Mouse (Mus musculus) embryonic facial prominence, embryonic 15.5 days (tissue): ENCODE data around the gene Fbxo44. TPM values are rescaled to one million over a fixed set of nuclear protein-coding genes. Genes with fewer than 3 reads are reported as not detected.
A peak's percentile ranks its signal among the peaks of the same experiment; 100 is the strongest.
"Not testable (repeated sequence)": the region's sequence is repeated elsewhere in the genome, so short reads cannot be mapped to it uniquely, and the experiment has no call there.

ENCODE experiments used
- ATAC-seq: fragments of 200-750 bp; cut with Nextera tagmentation; 2 replicates; pipeline ENCODE4 v1.8.0; 2017; ENCODE audit warnings: low read depth, moderate TSS enrichment; ENCODE audit not compliant: insufficient number of reproducible peaks, low FRiP score, low TSS enrichment
- H3K27ac ChIP-seq: fragments of 300-500 bp; sonication (generic); replicated peaks from 2 replicates; pipeline ENCODE4 v1.5.1; 2015; ENCODE audit warnings: mild to moderate bottlenecking, inconsistent platforms
- H3K27me3 ChIP-seq: fragments of 300-500 bp; sonication (generic); 2 replicates; pipeline ENCODE4 v1.6.1; 2015; ENCODE audit warnings: inconsistent platforms
- H3K36me3 ChIP-seq: fragments of 300-500 bp; sonication (generic); 2 replicates; pipeline ENCODE4 v1.6.1; 2015; ENCODE audit warnings: mild to moderate bottlenecking, inconsistent platforms
- H3K4me1 ChIP-seq: fragments of 300-500 bp; sonication (generic); 2 replicates; pipeline ENCODE4 v1.6.1; 2015; ENCODE audit warnings: inconsistent platforms
- H3K4me2 ChIP-seq: fragments of 300-500 bp; sonication (generic); replicated peaks from 2 replicates; pipeline ENCODE4 v1.6.1; 2015; ENCODE audit warnings: mild to moderate bottlenecking, inconsistent platforms
- H3K4me3 ChIP-seq: fragments of 300-500 bp; sonication (generic); replicated peaks from 2 replicates; pipeline ENCODE4 v1.5.1; 2015; ENCODE audit warnings: mild to moderate bottlenecking, inconsistent platforms
- H3K9ac ChIP-seq: fragments of 300-500 bp; sonication (generic); 2 replicates; pipeline ENCODE4 v1.6.1; 2015; ENCODE audit warnings: inconsistent platforms
- H3K9me3 ChIP-seq: fragments of 300-500 bp; sonication (generic); replicated peaks from 2 replicates; pipeline ENCODE4 v1.6.1; 2016; ENCODE audit warnings: inconsistent platforms
- WGBS: fragments of 180-500 bp; shearing (Covaris S2); methylation state at CpG from one replicate; pipeline ENCODE4 v1.1.7; 2015; 5-methylcytosine and 5-hydroxymethylcytosine counted together
- polyA plus RNA-seq: library from polyadenylated mRNA; unstranded; fragments of >200 nt; fragmentation: Nextera tagmentation; extraction: Ambion mirVana; gene quantifications from 2 replicates; pipeline ENCODE4 v1.2.1, GENCODE M21; 2015

Fbxo44 gene
- polyA plus RNA-seq, 1 experiment from 2014 or later, result 9.2 TPM

DNA sequence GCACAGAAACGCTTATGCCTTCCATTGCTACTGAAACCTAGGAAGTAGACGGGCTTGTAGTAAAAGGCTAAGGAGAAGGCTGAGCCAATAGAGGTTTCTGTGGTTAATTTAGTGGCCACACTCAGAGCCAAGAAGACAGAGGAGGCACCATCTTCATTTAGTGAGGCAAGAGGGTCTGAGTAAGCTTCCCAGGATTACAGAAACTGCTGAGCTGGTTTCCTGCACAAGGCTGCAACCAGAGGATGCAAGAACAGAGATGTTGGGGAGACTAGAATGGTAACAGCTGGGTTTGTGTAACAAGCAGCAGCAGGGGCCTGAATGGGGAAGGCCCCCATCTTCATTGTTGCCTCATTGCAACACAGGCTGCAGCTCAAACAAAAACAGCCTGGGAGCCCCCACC is 31.6 kb downstream of the Fbxo44 start:
- Histone ChIP-seq H3K9ac (no peak overlapping the region), H3K4me3 (no peak overlapping the region), H3K27me3 (peaks cover 23% of the 10 kb centered on the region), H3K4me1 (peaks cover 16% of the 10 kb centered on the region), H3K9me3 (no peaks in the 10 kb centered on the region), H3K36me3 (no peaks in the 10 kb centered on the region), H3K27ac (no peak overlapping the region), H3K4me2 (no peak overlapping the region)
- WGBS, result 71% methylated on average over 2 of the region's 2 CpGs
- ATAC-seq, result no peak

DNA sequence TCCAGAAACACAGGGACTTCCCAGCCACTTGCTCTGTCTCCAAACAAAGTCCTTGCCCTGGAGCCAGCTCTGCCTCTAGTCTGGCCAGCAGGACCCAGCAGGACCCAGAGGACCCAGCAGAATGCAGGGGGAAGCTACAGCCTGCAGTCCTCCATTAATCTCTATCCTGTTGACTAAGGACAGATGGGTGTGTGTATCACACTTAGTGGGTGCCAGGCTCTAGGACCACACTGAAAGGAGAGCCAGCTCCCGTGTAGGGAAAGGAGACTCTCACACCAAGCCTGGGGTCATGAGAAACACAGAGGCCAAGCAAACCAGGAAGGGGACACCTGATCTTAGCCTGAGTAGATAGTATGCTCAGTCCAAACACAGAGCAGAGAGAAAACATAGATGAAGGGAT is 32.0 kb downstream of the Fbxo44 start:
- peaks cover 16% of the 10 kb centered on the region for H3K4me1 ChIP-seq
- H3K9ac ChIP-seq, result no peak overlapping the region
- no peak overlapping the region for H3K4me2 ChIP-seq
- H3K27me3 ChIP-seq, result peaks cover 23% of the 10 kb centered on the region
- H3K27ac ChIP-seq, result no peak overlapping the region
- no peak overlapping the region for H3K4me3 ChIP-seq
- 57% methylated on average over 1 of the region's 1 CpGs for WGBS
- H3K36me3 ChIP-seq, result no peaks in the 10 kb centered on the region
- no peaks in the 10 kb centered on the region for H3K9me3 ChIP-seq
- ATAC-seq, result no peak

DNA sequence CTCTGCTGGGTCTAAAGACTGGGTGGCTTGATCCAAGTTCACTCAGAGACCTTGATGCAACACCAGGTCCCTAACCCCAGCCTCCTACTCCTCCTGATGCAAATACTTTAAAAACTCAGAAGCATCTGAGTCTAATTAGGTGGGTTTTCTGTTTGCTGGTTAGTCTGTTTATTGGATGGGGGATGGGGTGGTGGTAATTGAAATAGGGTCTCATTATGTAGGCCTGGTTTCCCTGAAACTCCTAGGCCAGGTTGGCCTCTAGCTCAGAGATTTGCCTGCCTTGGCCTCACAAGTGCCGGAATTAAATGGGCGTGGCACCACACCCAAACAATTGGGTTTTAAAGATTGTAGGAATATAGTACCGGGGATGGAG is 37.6 kb downstream of the Fbxo44 start:
- no peaks in the 10 kb centered on the region for H3K36me3 ChIP-seq
- H3K4me2 ChIP-seq, result no peak overlapping the region
- peaks cover 15% of the 10 kb centered on the region for H3K4me1 ChIP-seq
- no peak for ATAC-seq
- H3K9ac ChIP-seq, result no peak overlapping the region
- H3K27me3 ChIP-seq, result no peaks in the 10 kb centered on the region
- H3K9me3 ChIP-seq, result no peaks in the 10 kb centered on the region
- WGBS, result 52% methylated on average over 3 of the region's 3 CpGs
- H3K27ac ChIP-seq, result no peak overlapping the region
- no peak overlapping the region for H3K4me3 ChIP-seq

DNA sequence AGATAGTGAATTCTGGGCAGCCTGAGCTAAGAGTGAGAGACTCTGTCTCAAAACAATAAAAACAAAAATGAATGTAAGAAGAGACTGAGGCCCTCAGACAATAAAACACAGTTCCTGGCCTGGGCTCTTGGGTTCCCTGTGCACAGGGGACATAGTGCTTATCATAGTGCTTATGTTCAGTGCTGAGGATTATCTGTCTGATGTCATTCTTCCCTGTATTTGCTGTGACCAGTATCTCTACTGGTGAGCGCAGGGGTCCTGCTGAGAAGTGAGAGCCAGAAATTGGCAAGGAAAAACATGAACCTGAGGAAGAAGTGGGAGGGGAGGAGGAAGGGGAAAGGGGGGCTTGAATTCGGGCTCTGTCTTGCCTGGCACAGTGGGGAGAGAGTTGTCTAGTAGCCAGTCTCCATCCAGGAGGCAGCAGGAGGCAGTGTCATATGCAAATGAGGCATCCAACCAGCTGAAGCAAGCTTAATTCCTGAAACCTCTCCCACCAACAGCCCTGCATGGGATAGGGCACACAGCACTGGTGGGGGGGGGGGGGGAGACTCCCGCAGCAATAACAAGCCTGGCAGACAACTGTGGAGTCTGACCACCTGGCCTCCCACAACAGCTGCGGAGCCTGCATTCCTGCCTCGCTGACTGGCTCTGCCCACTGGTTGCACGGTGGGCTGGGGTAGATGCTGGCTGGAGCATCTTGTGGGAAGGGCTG is 38.1 kb downstream of the Fbxo44 start:
- H3K4me3 ChIP-seq, result no peak overlapping the region
- no peak overlapping the region for H3K27ac ChIP-seq
- no peaks in the 10 kb centered on the region for H3K27me3 ChIP-seq
- H3K4me1 ChIP-seq, result peaks cover 15% of the 10 kb centered on the region
- no peaks in the 10 kb centered on the region for H3K36me3 ChIP-seq
- no peak overlapping the region for H3K9ac ChIP-seq
- H3K9me3 ChIP-seq, result no peaks in the 10 kb centered on the region
- H3K4me2 ChIP-seq, result no peak overlapping the region
- ATAC-seq, result peak; percentile 61
- WGBS, result 15% methylated on average over 6 of the region's 6 CpGs

DNA sequence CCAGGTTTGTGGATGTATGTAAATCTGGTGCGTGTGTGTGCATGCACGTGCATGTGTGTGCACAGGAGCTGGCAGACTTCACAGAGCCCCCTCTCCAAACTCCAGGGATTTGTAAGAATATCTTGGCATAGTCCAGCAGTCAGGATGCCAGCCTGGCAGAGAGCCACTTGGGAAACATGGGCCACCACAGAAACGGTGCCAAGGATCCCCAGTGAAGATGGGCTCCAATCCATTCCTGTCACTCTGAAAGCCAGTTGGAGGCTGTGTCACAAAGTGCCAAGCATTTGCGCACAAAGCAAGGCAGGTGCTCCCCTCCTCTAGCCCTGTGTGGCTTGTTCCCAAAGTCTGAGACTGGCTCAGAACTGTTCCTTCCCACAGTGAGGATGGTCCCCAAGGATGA is 38.9 kb downstream of the Fbxo44 start:
- no peak overlapping the region for H3K4me3 ChIP-seq
- H3K27ac ChIP-seq, result no peak overlapping the region
- 71% methylated on average over 4 of the region's 4 CpGs for WGBS
- no peaks in the 10 kb centered on the region for H3K27me3 ChIP-seq
- no peaks in the 10 kb centered on the region for H3K36me3 ChIP-seq
- no peak for ATAC-seq
- no peaks in the 10 kb centered on the region for H3K9me3 ChIP-seq
- no peak overlapping the region for H3K4me2 ChIP-seq
- no peak overlapping the region for H3K9ac ChIP-seq
- H3K4me1 ChIP-seq, result peaks cover 15% of the 10 kb centered on the region

DNA sequence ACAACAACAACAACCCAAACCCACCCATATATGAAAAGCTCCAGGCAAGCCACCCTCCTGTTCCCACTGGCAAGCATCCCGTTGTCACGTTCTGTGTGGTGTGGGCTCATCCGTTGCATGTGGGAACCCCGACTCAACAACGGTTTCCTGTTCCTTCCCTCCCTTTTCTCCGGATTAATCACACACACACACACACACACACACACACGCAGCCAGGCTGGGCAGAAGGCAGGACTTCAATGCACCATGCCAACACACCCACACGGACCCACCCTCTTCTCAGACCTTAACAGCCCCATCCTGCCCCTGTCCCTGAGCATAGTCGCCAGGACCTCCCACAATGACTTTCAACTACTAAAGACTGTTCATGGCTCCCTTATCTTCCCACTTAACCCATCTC is 39.7 kb downstream of the Fbxo44 start:
- no peak overlapping the region for H3K27ac ChIP-seq
- WGBS, result 60% methylated on average over 9 of the region's 9 CpGs
- no peak overlapping the region for H3K4me3 ChIP-seq
- peaks cover 2% of the 10 kb centered on the region; the same call in 1 of the 2 replicates for H3K27me3 ChIP-seq
- no peaks in the 10 kb centered on the region for H3K36me3 ChIP-seq
- no peak overlapping the region for H3K4me2 ChIP-seq
- H3K9me3 ChIP-seq, result no peaks in the 10 kb centered on the region
- H3K4me1 ChIP-seq, result peaks cover 16% of the 10 kb centered on the region
- no peak for ATAC-seq
- H3K9ac ChIP-seq, result no peak overlapping the region

DNA sequence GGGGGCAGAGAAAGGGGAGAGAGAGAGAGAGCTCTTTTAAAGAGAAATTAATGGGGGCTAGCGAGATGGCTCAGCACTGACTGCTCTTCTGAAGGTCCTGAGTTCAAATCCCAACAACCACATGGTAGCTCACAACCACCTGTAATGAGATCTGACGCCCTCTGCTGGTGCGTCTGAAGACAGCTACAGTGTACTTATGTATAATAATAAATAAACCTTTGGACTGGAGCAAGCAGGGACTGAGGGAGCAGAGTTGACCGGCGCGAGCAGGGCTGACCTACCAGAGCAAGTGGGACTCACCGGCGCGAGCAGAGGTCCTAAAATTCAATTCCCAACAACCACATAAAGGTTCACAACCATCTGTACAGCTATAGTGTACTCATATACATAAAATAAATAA is 40.7 kb downstream of the Fbxo44 start:
- not testable (repeated sequence) for H3K9ac ChIP-seq
- peaks cover 21% of the 10 kb centered on the region for H3K4me1 ChIP-seq

DNA sequence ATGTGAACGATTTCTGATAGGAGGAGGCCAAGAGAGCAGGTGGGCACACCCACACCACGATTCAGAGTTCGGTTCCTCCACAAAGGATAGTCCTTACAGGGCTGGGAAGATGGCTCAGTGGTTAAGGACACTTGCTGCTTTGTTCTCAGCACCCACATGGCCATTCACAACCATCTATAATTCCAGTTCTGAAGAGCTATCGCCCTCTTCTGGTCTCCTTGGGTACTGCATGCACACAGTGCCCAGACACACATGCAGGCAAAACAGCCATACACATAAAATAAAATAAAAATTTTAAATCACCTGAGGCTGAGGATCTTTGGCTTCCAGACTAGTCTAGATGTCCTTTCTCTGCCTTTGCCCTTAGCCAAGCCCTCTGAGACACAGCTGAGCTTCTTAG is 42.9 kb downstream of the Fbxo44 start:
- ATAC-seq, result no peak
- H3K36me3 ChIP-seq, result no peaks in the 10 kb centered on the region

More for the DNA sequence above, 40.7 kb downstream of the Fbxo44 start:
- H3K36me3 ChIP-seq, H3K27ac ChIP-seq, H3K4me3 ChIP-seq, H3K9me3 ChIP-seq, H3K4me2 ChIP-seq, H3K27me3 ChIP-seq, ATAC-seq: not testable (repeated sequence)
- WGBS, result 86% methylated on average over 9 of the region's 9 CpGs

DNA sequence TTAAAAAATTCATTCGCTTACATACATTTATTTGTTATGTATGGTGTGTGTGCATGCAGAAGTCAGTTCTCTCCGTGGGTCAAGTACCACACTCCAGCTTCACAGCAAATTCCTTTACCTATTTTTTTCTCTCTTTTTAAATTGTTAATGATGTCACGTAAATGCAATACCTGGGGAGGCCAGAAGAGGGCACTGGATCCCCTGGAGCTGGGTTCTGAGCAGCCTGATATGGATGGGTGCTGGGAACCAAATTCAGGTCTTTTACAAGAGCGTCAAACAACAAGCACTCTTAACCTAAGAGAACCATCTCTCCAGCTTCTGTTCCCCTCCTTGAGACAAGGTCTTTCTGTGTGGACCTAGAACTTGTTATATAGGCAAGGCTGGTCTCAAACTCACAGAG is 43.6 kb downstream of the Fbxo44 start:
- no peaks in the 10 kb centered on the region for H3K36me3 ChIP-seq
- 78% methylated on average over 4 of the region's 4 CpGs for WGBS
- H3K4me1 ChIP-seq, result peaks cover 13% of the 10 kb centered on the region; the same call in 1 of the 2 replicates
- no peak overlapping the region for H3K4me3 ChIP-seq
- no peak overlapping the region for H3K4me2 ChIP-seq
- peaks cover 9% of the 10 kb centered on the region; the same call in 1 of the 2 replicates for H3K27me3 ChIP-seq
- no peak overlapping the region for H3K27ac ChIP-seq
- H3K9me3 ChIP-seq, result no peaks in the 10 kb centered on the region
- no peak for ATAC-seq
- no peak overlapping the region for H3K9ac ChIP-seq

More for the DNA sequence above, 42.9 kb downstream of the Fbxo44 start:
- H3K4me1 ChIP-seq, result peaks cover 17% of the 10 kb centered on the region
- H3K4me2 ChIP-seq, result no peak overlapping the region
- no peak overlapping the region for H3K4me3 ChIP-seq
- no peak overlapping the region for H3K9ac ChIP-seq
- no peaks in the 10 kb centered on the region for H3K9me3 ChIP-seq
- peaks cover 9% of the 10 kb centered on the region; the same call in 1 of the 2 replicates for H3K27me3 ChIP-seq
- H3K27ac ChIP-seq, result no peak overlapping the region
- 74% methylated on average over 4 of the region's 4 CpGs for WGBS

DNA sequence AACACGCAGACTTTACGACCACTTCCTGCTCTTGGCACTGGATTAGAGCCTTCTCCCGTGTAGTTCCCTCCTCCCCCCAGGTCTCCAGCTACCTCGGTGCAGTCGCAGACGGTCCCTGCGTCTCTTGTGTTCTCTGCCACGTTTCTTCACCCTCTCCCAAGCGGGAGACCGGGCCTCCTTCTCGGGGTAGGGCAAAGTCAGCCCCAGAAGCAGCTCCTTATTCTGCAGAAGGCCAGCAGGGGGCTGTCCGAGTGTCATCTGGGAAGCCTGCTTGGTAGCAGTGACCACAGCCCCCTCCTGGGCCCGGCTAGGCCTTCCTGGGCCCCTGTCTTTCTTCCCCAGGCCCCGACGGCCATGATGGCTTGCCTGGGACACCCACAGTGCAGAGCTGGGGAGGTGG is 44.8 kb downstream of the Fbxo44 start:
- H3K4me2 ChIP-seq, result peak overlapping the region; percentile 17; the same call in 1 of the 2 replicates
- ATAC-seq, result no peak; the same call in 1 of the 2 replicates
- no peak overlapping the region for H3K27ac ChIP-seq
- H3K4me3 ChIP-seq, result no peak overlapping the region
- H3K36me3 ChIP-seq, result no peaks in the 10 kb centered on the region
- WGBS, result 3% methylated on average over 15 of the region's 15 CpGs
- peaks cover 6% of the 10 kb centered on the region; the same call in 1 of the 2 replicates for H3K4me1 ChIP-seq
- H3K9ac ChIP-seq, result no peak overlapping the region
- no peaks in the 10 kb centered on the region for H3K9me3 ChIP-seq
- H3K27me3 ChIP-seq, result peaks cover 9% of the 10 kb centered on the region; the same call in 1 of the 2 replicates

DNA sequence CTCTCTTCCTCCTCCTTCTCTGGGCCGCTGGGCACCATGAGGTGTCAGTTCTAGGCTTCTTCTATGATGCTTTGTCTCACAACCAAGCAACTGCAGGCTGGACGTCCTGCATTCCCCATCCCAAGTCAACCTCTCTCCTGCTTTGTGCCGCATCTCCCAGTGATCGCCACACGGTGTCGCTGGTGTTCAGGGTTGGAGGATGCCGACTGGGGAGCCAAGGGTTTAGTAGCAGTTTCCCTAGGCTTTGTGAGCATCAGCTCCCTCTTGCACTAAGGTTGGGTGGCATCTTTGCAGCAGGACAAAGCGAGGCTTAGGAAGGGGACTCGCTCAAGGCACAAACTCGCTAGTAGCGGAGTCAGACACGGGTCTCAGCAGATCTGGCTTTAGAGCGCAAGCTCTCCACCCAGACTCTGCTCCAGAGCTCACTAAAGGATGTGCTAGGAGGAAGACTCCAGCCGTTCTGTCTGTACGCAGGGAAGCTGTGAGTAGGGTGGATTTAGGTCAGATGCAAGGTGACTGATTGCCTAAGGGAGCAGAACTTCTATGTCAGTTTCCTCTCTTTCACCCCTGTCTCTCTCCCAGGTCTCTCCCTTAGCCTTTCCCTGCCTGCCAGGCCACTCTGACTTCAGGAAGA is 45.4 kb downstream of the Fbxo44 start:
- H3K4me2 ChIP-seq, result peak overlapping the region; percentile 21; the same call in 1 of the 2 replicates
- no peaks in the 10 kb centered on the region for H3K9me3 ChIP-seq
- peaks cover 6% of the 10 kb centered on the region; the same call in 1 of the 2 replicates for H3K4me1 ChIP-seq
- ATAC-seq, result no peak
- H3K9ac ChIP-seq, result no peak overlapping the region
- 5% methylated on average over 15 of the region's 15 CpGs for WGBS
- H3K4me3 ChIP-seq, result no peak overlapping the region
- H3K27me3 ChIP-seq, result peaks cover 9% of the 10 kb centered on the region; the same call in 1 of the 2 replicates
- no peak overlapping the region for H3K27ac ChIP-seq
- no peaks in the 10 kb centered on the region for H3K36me3 ChIP-seq
